Mouse (Mus musculus) ES-Bruce4 (cell line): Measurements from ENCODE around the gene Tbxa2r.

ENCODE experiments used
- CTCF ChIP-seq: IDR thresholded peaks from one replicate; pipeline ENCODE4 v1.8.1; 2011; ENCODE audit warnings: low read depth, low read length
- POLR2A ChIP-seq: IDR thresholded peaks from one replicate; pipeline ENCODE4 v1.8.1; 2011; ENCODE audit warnings: low read length; ENCODE audit not compliant: insufficient read depth

GRCm38 (mm10) chr10:81349961-81350350 lies 21.4 kb downstream of the Tbxa2r start:
- no peak for TF ChIP-seq POLR2A
- no peak for TF ChIP-seq CTCF
